Mouse (Mus musculus): ENCODE measurements around the gene Abce1.

GRCm38 (mm10) chr8:79750305-79750704 lies 38.8 kb upstream of the Abce1 start:
- TF ChIP-seq GATA1 (IDR thresholded peaks at IDR 0.05; ENCODE audit: low read length) (no peak), TAL1 (IDR thresholded peaks at IDR 0.05; ENCODE audit: low read length) (no peak)
